Mouse (Mus musculus) CH12.LX (cell line): ENCODE data around the gene Aff1.

Source experiments
- BHLHE40 ChIP-seq: IDR thresholded peaks from 2 replicates; pipeline ENCODE4 v1.6.1; 2011; ENCODE audit warnings: mild to moderate bottlenecking, low read depth, low read length, improper control_type of control experiment
- CTCF ChIP-seq, 2 experiments: IDR thresholded peaks in 1 of 2; conservative IDR thresholded peaks in 1 of 2; 2 replicates each; pipeline ENCODE4 v1.5.1; 2011 to 2012; ENCODE audit warnings: low read depth in 2 of 2, low read length in 2 of 2, improper control_type of control experiment in 1 of 2, inconsistent platforms in 1 of 2, mild to moderate bottlenecking in 1 of 2, moderate library complexity in 1 of 2
- E2F4 ChIP-seq: IDR thresholded peaks from 2 replicates; pipeline ENCODE4 v1.6.1; 2011; ENCODE audit warnings: low read depth, low read length, improper control_type of control experiment; ENCODE audit not compliant: insufficient replicate concordance
- ELF1 ChIP-seq: IDR thresholded peaks from 2 replicates; pipeline ENCODE4 v1.6.1; 2014; ENCODE audit warnings: low read depth, mild to moderate bottlenecking, inconsistent platforms, low read length, improper control_type of control experiment
- EP300 ChIP-seq: IDR thresholded peaks from 2 replicates; pipeline ENCODE4 v1.6.1; 2011; ENCODE audit warnings: low read length, improper control_type of control experiment
- MXI1 ChIP-seq: IDR thresholded peaks from 2 replicates; pipeline ENCODE4 v1.6.1; 2011; ENCODE audit warnings: mild to moderate bottlenecking, low read depth, low read length, improper control_type of control experiment
- POLR2A ChIP-seq: IDR thresholded peaks from 2 replicates; pipeline ENCODE4 v1.6.1; 2011; ENCODE audit warnings: low read depth, mild to moderate bottlenecking, improper control_type of control experiment, low read length

GRCm38 (mm10) chr5:103775429-103775828, 83.3 kb downstream of the Aff1 start:
- no peak for TF ChIP-seq POLR2A
- TF ChIP-seq MXI1 = no peak
- TF ChIP-seq E2F4 = no peak
- TF ChIP-seq EP300 = no peak
- TF ChIP-seq ELF1 = no peak
- TF ChIP-seq BHLHE40 = no peak
- no peak for TF ChIP-seq CTCF (conservative IDR thresholded peaks at IDR 0.05 in 1 of 2, IDR thresholded peaks at IDR 0.05 in 1 of 2; ENCODE audit: low read depth in 2 of 2, low read length in 2 of 2)
